Mouse (Mus musculus): ENCODE measurements around the gene Tmod2. TPM values are rescaled to one million over a fixed set of nuclear protein-coding genes. Genes with fewer than 3 reads are reported as not detected.
"Not testable (repeated sequence)": the region's sequence is repeated elsewhere in the genome, so short reads cannot be mapped to it uniquely, and the experiment has no call there.

The Tmod2 gene
- 0.20 TPM in 1 of 2 replicates, not detected in the other for polyA plus RNA-seq (2012; ENCODE audit: insufficient read depth, insufficient read length, missing spikeins)

DNA sequence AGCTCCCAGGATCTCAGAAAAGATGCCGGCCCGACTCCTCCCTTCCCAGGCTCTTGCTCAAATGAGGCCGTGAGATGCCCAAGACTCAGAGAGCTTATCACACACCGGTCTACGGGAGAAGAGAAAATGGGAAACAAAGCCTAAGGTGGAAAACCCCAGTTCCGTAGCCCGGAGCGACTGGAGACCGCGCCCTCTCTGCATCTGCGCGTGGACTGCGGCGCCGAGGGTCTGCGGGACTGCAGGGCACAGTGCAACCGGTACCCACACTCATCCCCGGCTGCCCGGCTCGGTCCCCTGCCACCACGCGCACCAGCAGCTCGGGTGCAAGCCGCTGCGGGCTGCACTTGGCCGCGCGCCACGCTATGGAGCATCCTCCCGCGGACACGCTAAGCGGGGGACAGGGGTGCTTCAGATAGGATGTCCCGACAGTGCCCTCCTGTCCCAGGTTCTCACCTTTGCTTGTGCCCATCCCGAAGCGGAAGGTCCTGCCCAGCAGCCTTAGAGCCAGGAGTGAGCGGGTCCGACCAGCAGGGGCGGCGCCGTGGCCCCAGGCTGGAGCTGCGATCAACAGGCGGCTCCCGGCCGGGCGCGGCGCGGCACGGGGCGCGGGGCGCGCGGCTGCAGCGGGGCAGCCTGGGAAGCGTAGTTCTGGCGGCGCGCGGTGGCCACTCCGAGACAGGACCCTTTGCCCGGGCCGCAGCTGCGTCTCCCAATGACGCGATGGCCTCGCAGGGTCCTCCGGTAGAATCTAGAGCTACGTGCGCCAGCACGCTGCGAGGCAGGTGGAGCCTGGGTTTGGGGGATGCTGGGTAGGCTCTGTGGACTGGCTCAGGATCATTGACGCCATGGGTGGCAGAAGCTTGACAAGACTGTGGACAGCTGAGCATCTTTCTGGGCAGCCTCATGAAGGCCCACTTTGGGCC lies at the start of gene Tmod2:
Tmod2 (minus strand) TSS at position 755 of the 923 bp plus-strand sequence.
- peak within 1 kb of the TSS; percentile 55 for H3K4me3 ChIP-seq (ENCODE audit: insufficient read depth, low read length)
- no peaks in the 10 kb centered on the region for H3K4me1 ChIP-seq (ENCODE audit: control insufficient read depth, insufficient read depth, low read length)
- no peak within 1 kb of the TSS for H3K27ac ChIP-seq (ENCODE audit: insufficient read depth, low read depth, low read length)
- TF ChIP-seq POLR2A (IDR thresholded peaks at IDR 0.05; ENCODE audit: borderline replicate concordance, low read depth, low read length) (no peak), CTCF (IDR thresholded peaks at IDR 0.05; ENCODE audit: low read depth, low read length) (no peak)

DNA sequence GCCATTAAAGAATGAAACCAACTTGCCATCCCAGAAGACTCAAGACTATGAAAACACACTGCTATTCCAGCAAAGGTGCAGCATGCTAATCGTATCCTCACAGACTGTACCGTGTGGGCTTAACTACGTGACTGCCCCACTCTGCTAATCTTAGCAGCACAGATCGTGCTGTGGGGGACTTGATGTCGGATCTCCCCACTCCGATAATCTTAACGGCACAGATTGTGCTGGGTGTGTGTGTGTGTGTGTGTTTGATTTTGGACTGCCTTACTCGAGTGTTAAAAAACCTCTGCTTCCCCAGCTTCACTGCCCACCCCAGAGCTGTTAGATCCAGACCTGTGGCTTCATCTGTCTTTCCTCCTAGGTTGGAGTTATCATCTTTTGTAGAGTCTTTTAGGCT lies 49.8 kb upstream of the Tmod2 start:
- no peak for TF ChIP-seq POLR2A (IDR thresholded peaks at IDR 0.05; ENCODE audit: borderline replicate concordance, low read depth, low read length)
- no peak for TF ChIP-seq CTCF (IDR thresholded peaks at IDR 0.05; ENCODE audit: low read depth, low read length)
- no peak overlapping the region for H3K4me3 ChIP-seq (ENCODE audit: insufficient read depth, low read length)
- H3K4me1 ChIP-seq (ENCODE audit: control insufficient read depth, insufficient read depth, low read length): no peaks in the 10 kb centered on the region
- H3K27ac ChIP-seq (ENCODE audit: insufficient read depth, low read depth, low read length): no peak overlapping the region

DNA sequence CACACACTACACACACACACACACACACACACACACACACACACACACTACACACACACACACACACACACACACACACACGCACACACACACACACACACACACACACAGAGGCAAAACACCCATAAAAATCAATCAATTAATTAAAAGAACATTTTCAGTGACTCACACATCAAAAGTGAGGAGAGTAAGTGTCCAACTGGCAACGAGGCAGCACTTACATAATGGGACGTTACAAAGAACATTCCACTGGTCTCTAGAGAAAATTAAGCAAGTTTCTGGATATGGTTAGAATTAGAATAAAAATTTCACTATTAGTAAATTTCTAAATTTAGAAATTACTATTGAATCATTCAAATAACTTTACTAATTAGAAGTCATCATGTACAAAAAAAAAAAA lies 45.3 kb upstream of the Tmod2 start:
- H3K4me3 ChIP-seq (ENCODE audit: insufficient read depth, low read length); H3K27ac ChIP-seq (ENCODE audit: insufficient read depth, low read depth, low read length); H3K4me1 ChIP-seq (ENCODE audit: control insufficient read depth, insufficient read depth, low read length): not testable (repeated sequence)

DNA sequence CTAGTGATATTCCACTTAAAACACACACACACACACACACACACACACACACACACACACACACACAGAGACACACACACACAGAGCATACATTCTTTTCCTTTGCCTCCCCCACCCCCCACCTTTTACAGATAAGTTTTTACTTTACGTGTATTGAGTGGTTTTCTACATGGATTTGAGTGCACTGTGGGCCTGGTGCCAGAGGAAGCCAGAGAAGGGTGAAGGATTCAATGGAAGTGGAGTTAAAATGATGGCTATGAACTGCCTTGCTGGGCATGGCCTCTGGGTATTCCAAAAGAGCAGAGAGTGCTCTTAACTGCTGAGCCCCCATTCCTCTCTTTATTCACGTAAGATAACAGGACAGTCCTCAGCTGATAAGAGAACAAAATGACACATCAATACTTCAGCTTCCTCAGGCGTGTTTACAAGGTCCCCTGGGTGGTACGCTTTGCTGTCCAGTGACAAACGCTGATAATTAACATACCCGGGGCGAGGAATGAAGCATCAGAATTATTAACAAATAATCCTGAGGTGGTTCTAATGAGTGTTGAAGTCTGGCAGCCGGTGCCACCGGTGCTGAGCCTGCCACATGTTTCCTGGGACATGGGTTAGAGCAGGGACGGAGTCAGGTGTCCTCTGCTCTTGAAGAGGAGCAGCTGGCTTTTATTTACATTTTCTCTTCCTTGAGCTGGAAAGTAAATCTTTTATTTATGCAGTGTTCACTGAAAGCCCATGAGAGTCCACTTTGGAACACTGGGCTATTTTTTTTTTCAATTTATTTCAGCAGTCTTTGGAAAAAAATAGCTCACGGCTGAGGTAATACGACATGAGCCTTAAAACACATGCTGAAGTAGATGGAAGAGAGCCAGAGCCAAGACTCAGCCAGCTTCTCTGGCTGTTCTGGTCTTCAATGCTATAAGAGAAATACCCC lies 43.1 kb upstream of the Tmod2 start:
- no peak for TF ChIP-seq POLR2A (IDR thresholded peaks at IDR 0.05; ENCODE audit: borderline replicate concordance, low read depth, low read length)
- no peak for TF ChIP-seq CTCF (IDR thresholded peaks at IDR 0.05; ENCODE audit: low read depth, low read length)
- peaks cover 2% of the 10 kb centered on the region; the same call in 1 of the 2 replicates for H3K4me1 ChIP-seq (ENCODE audit: control insufficient read depth, insufficient read depth, low read length)
- no peak overlapping the region for H3K27ac ChIP-seq (ENCODE audit: insufficient read depth, low read depth, low read length)
- H3K4me3 ChIP-seq (ENCODE audit: insufficient read depth, low read length): no peak overlapping the region

DNA sequence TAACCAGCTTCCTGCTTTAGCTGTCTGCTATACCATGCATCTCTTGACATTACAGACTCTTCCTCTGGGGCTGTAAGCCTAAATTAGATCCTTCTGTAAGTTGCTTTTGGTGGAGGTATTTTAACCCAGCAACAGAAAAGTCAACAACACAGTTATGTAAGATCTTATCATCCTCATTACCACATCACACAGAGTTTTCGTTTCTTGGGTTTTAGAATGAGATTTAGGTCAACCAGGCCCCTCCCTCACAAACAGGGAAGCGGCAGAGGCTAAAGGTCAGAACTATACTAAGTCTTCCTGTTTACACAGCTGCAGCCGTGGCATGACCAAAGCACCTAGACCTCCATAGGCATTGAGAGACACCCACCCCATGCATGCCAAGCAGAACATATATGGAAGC lies 34.3 kb upstream of the Tmod2 start:
- TF ChIP-seq CTCF (IDR thresholded peaks at IDR 0.05; ENCODE audit: low read depth, low read length): no peak
- TF ChIP-seq POLR2A (IDR thresholded peaks at IDR 0.05; ENCODE audit: borderline replicate concordance, low read depth, low read length): no peak
- Histone ChIP-seq H3K4me1 (ENCODE audit: control insufficient read depth, insufficient read depth, low read length) (no peaks in the 10 kb centered on the region), H3K4me3 (ENCODE audit: insufficient read depth, low read length) (no peak overlapping the region), H3K27ac (ENCODE audit: insufficient read depth, low read depth, low read length) (no peak overlapping the region)

DNA sequence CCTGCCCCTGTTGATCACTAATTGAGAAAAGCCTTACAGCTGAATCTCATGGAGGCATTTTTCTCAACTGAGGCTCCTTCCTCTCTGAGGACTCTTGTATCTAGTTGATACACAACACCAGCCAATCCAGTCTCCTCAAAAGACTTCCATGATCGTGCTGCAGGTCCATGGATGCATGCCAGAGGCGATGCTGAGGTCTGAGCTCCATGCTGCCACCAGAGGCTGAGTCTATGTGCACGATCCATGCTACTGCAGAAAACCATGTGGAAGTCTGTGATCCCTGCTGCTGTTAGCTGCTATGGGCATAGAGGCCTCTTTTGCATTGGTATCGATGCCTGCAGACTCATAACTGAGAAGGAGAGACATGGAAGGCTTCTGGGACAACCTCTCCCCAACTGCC lies 23.1 kb upstream of the Tmod2 start:
- TF ChIP-seq CTCF (IDR thresholded peaks at IDR 0.05; ENCODE audit: low read depth, low read length) (no peak), POLR2A (IDR thresholded peaks at IDR 0.05; ENCODE audit: borderline replicate concordance, low read depth, low read length) (no peak)
- Histone ChIP-seq H3K4me1 (ENCODE audit: control insufficient read depth, insufficient read depth, low read length) (peaks cover 10% of the 10 kb centered on the region), H3K4me3 (ENCODE audit: insufficient read depth, low read length) (no peak overlapping the region), H3K27ac (ENCODE audit: insufficient read depth, low read depth, low read length) (no peak overlapping the region)

DNA sequence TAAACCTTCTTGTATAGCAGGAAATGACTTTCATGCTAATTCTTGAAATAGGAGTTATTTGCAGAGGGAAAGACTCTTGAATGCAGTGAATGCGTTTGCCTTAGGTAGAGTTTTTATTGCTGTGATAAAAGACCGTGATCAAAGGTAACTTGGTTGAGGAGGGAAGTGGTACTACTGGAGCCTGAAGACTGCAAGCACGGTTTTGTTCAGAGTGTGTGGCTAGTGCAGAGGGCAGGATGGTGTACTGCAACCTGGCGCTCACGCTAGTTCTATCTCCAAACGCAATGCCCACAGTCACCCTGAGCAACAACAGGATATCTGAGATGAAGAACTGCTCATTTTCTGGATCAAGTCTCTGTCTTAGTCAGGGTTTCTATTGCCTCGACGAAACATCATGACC lies 22.5 kb upstream of the Tmod2 start:
- Histone ChIP-seq H3K4me3 (ENCODE audit: insufficient read depth, low read length) (no peak overlapping the region), H3K4me1 (ENCODE audit: control insufficient read depth, insufficient read depth, low read length) (peaks cover 10% of the 10 kb centered on the region), H3K27ac (ENCODE audit: insufficient read depth, low read depth, low read length) (no peak overlapping the region)
- no peak for TF ChIP-seq POLR2A (IDR thresholded peaks at IDR 0.05; ENCODE audit: borderline replicate concordance, low read depth, low read length)
- TF ChIP-seq CTCF (IDR thresholded peaks at IDR 0.05; ENCODE audit: low read depth, low read length): no peak

DNA sequence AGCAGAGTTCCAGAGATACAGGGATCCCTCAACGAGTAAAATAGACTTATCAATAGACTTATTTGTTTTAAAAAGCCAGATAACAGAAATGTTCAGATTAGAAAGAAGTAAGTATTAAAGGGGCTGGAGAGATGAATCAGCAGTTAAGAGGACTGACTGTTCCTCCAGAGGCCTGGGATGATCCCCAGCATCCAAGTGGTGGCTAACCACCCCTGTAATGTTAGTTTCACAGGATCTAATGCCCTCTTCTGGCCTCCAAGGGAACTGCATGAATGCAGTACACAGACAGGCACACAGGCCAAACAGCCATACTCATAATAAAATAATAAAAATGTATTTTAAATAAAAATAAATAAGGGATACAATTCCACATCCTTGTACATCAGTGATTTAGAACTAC lies 21.8 kb upstream of the Tmod2 start:
- no peak overlapping the region for H3K4me3 ChIP-seq (ENCODE audit: insufficient read depth, low read length)
- no peak overlapping the region for H3K27ac ChIP-seq (ENCODE audit: insufficient read depth, low read depth, low read length)
- TF ChIP-seq POLR2A (IDR thresholded peaks at IDR 0.05; ENCODE audit: borderline replicate concordance, low read depth, low read length) (no peak), CTCF (IDR thresholded peaks at IDR 0.05; ENCODE audit: low read depth, low read length) (0 out of 2 replicates have a peak, but pooled peaks have one; percentile 20)
- H3K4me1 ChIP-seq (ENCODE audit: control insufficient read depth, insufficient read depth, low read length): peaks cover 10% of the 10 kb centered on the region

DNA sequence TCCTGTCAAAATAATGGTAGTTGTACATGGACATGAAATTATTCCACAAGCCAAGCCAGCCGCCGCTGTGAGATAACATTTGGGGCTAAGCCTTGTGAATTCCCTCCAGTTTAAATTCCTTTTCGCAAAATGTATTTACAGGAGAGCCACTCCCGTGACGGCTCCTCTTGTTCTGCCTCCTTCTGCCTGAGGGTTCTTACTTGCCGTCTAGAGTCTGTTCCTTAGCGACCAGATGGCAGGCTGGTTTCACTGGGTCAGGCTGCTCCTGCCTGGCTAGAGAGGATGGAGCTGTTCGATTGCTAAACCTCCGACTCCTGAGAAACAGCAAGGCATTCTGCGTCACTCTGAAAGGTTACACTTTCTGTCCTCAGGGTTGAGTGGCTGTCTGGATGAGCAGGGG lies 21.0 kb upstream of the Tmod2 start:
- Histone ChIP-seq H3K4me1 (ENCODE audit: control insufficient read depth, insufficient read depth, low read length) (peaks cover 10% of the 10 kb centered on the region), H3K4me3 (ENCODE audit: insufficient read depth, low read length) (no peak overlapping the region), H3K27ac (ENCODE audit: insufficient read depth, low read depth, low read length) (no peak overlapping the region)
- TF ChIP-seq POLR2A (IDR thresholded peaks at IDR 0.05; ENCODE audit: borderline replicate concordance, low read depth, low read length) (no peak), CTCF (IDR thresholded peaks at IDR 0.05; ENCODE audit: low read depth, low read length) (no peak)

Data from bone marrow macrophage, adult 2 months (primary cell).